Mouse (Mus musculus) liver, adult 2 months (tissue): Measurements from ENCODE around the gene Med26. TPM values are rescaled to one million over a fixed set of nuclear protein-coding genes. Genes with fewer than 3 reads are reported as not detected.

Source experiments
- DNase-seq: peaks from one replicate; pipeline ENCODE4 v3.0.0-alpha.2; 2011; ENCODE audit warnings: low read depth, low spot score; ENCODE audit errors: extremely low read depth
- H3K27ac ChIP-seq: fragments of 200-500 bp; replicated peaks from 2 replicates; pipeline ENCODE4 v1.5.1; 2012; ENCODE audit warnings: low read depth, mild to moderate bottlenecking, control low read depth, inconsistent platforms, low read length; ENCODE audit not compliant: insufficient read depth
- H3K27me3 ChIP-seq: fragments of 200-500 bp; 2 replicates; pipeline ENCODE4 v1.6.1; 2012; ENCODE audit warnings: mild to moderate bottlenecking, moderate library complexity, low read length, inconsistent platforms; ENCODE audit not compliant: control insufficient read depth, insufficient read depth
- H3K36me3 ChIP-seq: fragments of 200-500 bp; 2 replicates; pipeline ENCODE4 v1.6.1; 2012; ENCODE audit warnings: low read length, inconsistent platforms; ENCODE audit not compliant: control insufficient read depth, insufficient read depth
- H3K4me1 ChIP-seq: fragments of 200-500 bp; 2 replicates; pipeline ENCODE4 v1.6.1; 2011; ENCODE audit warnings: low read length; ENCODE audit not compliant: control insufficient read depth, insufficient read depth
- H3K4me3 ChIP-seq: fragments of 200-500 bp; 2 replicates; pipeline ENCODE4 v1.5.1; 2011; ENCODE audit warnings: low read depth, mild to moderate bottlenecking, control low read depth, low read length, moderate library complexity; ENCODE audit not compliant: insufficient read depth
- H3K79me2 ChIP-seq: fragments of 200-500 bp; 2 replicates; pipeline ENCODE4 v1.6.1; 2012; ENCODE audit warnings: inconsistent platforms, mild to moderate bottlenecking, low read length, moderate library complexity; ENCODE audit not compliant: control insufficient read depth, insufficient read depth
- H3K9ac ChIP-seq: fragments of 200-500 bp; 2 replicates; pipeline ENCODE4 v1.6.1; 2012; ENCODE audit warnings: low read depth, mild to moderate bottlenecking, control low read depth, inconsistent platforms, low read length
- CTCF ChIP-seq: fragments of 200-500 bp; IDR thresholded peaks from 2 replicates; pipeline ENCODE4 v1.5.1; 2011; ENCODE audit warnings: low read depth, low read length, control low read depth
- POLR2A ChIP-seq: fragments of 200-500 bp; IDR thresholded peaks from 2 replicates; pipeline ENCODE4 v1.6.1; 2011; ENCODE audit warnings: low read length, control low read depth; ENCODE audit not compliant: insufficient read depth; ENCODE audit errors: extremely low read depth
- WGBS: fragments of 180-500 bp; shearing (Covaris S2); methylation state at CpG from one replicate; pipeline ENCODE4 v1.1.7; 2018; 5-methylcytosine and 5-hydroxymethylcytosine counted together
- polyA plus RNA-seq: library from polyadenylated mRNA; depleted of rRNA; stranded (reverse); fragments of >200 nt; gene quantifications from 2 replicates; pipeline ENCODE4 v1.2.3, GENCODE M21; 2012
- total RNA-seq: library from RNA; depleted of rRNA; stranded (reverse); fragments of >200 nt; gene quantifications from 2 replicates; pipeline ENCODE4 v1.2.3, GENCODE M21; 2014

The Med26 gene
- total and polyA plus RNA-seq, 2 experiments = 1.3 to 6.0 TPM

GRCm38 (mm10) chr8:72572507-72572906, 24.4 kb upstream of the Med26 start:
- WGBS = 25% methylated on average over 10 of the region's 10 CpGs
- H3K36me3 ChIP-seq = peaks cover 12% of the 10 kb centered on the region

GRCm38 (mm10) chr8:72571611-72572473, 23.8 kb upstream of the Med26 start, which contains the start of gene Tmem38a:
Tmem38a (plus strand) TSS chr8:72572055.
- Histone ChIP-seq H3K4me3 (peak within 1 kb of the TSS; percentile 63), H3K4me1 (peaks cover 13% of the 10 kb centered on the region; the same call in 1 of the 2 replicates), H3K79me2 (peaks cover 4% of the 10 kb centered on the region; the same call in 1 of the 2 replicates), H3K27me3 (no peaks in the 10 kb centered on the region), H3K36me3 (peaks cover 18% of the 10 kb centered on the region), H3K9ac (peak within 1 kb of the TSS; percentile 69), H3K27ac (peak within 1 kb of the TSS; percentile 90)
- no peak for TF ChIP-seq CTCF
- 0 out of 2 replicates have a peak, but pooled peaks have one; percentile 21 for TF ChIP-seq POLR2A
- under 1% methylated on average over 45 of the region's 45 CpGs for WGBS
- no peak for DNase-seq

More at GRCm38 (mm10) chr8:72572507-72572906, 24.4 kb upstream of the Med26 start:
- DNase-seq = no peak
- peaks cover 4% of the 10 kb centered on the region; the same call in 1 of the 2 replicates for H3K79me2 ChIP-seq
- peak overlapping the region; percentile 63 for H3K4me3 ChIP-seq
- peaks cover 13% of the 10 kb centered on the region; the same call in 1 of the 2 replicates for H3K4me1 ChIP-seq
- H3K27ac ChIP-seq = no peak overlapping the region
- H3K27me3 ChIP-seq = no peaks in the 10 kb centered on the region
- TF ChIP-seq POLR2A (no peak), CTCF (no peak)
- H3K9ac ChIP-seq = peak overlapping the region; percentile 69; the same call in 1 of the 2 replicates

DNA sequence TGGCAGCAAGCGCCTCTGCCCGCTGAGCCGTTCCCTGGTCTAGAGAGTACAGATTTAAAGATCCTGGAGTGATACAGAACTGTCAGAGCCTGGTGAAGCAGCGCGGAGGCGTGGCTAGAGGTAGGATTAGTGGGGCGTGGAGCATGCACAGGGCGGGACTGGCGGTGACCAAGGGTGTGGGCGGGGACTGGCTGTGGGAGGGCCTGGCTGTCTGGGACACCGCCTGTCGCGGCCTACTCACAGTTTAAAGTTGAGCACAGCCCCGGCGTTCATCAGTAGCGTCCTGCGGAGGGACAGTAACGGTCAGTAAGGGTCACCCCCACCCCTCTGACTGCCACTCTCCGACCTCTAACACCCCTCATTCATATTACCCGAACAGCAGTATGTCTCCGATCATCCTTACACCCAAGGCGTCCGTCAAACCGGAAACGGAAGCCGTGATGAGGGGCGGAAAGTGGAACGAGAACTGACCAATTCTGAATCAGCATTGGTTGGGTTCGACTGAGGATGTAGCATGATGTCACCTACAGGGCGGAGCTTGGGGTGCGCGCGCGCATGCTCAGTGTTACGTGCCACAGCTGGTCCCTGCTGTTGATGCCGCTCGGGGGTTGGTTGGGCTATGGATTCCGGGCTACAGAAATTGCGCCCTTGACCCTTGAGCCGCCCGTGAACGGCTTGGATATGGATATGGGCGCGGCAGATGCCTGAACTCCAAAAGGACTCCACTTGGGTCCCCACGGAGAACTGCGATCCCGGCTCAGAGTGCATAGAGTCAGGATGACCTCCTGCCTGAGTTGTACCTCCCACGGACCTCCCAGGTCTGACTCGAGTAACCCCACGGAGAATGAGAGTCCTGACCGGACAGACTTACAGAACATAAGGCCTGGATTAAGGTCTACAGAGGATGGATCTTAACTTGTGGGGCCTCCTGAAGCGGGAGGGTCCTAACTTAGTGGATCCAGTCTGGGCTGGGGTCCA, 22.9 kb upstream of the Med26 start, which contains the start of gene Smim7:
Gene Smim7 (minus strand): TSS at position 456 of the 978 bp plus-strand sequence.
- peak within 1 kb of the TSS; percentile 80 for H3K9ac ChIP-seq
- under 1% methylated on average over 52 of the region's 52 CpGs for WGBS

DNA sequence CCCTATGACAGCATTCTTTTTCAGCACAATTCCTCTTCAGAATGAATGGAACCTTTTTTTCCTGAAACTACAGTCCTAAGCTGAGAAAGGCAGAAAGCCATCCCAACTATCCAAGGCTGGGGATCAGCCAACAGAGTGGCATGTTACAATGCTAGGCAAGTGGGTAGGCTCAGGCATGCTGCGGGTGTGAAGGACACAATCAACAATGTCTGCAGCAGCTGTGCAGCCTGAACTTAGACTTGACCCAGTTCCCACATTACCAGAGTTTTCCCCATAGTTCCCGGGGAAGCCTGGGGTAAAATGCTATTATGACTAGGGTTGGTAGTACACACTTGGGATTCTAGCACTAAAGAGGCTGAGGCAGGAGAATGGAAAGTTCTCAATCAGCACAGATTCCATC, 17.9 kb upstream of the Med26 start:
- 94% methylated on average over 2 of the region's 2 CpGs for WGBS
- DNase-seq = no peak
- Histone ChIP-seq H3K9ac (no peak overlapping the region), H3K4me1 (peaks cover 6% of the 10 kb centered on the region; the same call in 1 of the 2 replicates), H3K27ac (no peak overlapping the region), H3K36me3 (peaks cover 36% of the 10 kb centered on the region), H3K4me3 (no peak overlapping the region), H3K27me3 (no peaks in the 10 kb centered on the region), H3K79me2 (0 out of 2 replicates have a peak, but pooled peaks cover 4% of the 10 kb centered on the region)
- no peak for TF ChIP-seq POLR2A
- no peak for TF ChIP-seq CTCF

More for the DNA sequence above, 22.9 kb upstream of the Med26 start, which contains the start of gene Smim7:
- Histone ChIP-seq H3K27ac (peak within 1 kb of the TSS; percentile 90), H3K36me3 (peaks cover 26% of the 10 kb centered on the region), H3K4me1 (peaks cover 13% of the 10 kb centered on the region; the same call in 1 of the 2 replicates), H3K4me3 (peak within 1 kb of the TSS; percentile 63), H3K79me2 (peaks cover 4% of the 10 kb centered on the region; the same call in 1 of the 2 replicates), H3K27me3 (no peaks in the 10 kb centered on the region)
- TF ChIP-seq CTCF (no peak), POLR2A (peak; percentile 61)
- DNase-seq = peak; percentile 98

GRCm38 (mm10) chr8:72561111-72561689, 13.1 kb upstream of the Med26 start:
- WGBS = 90% methylated on average over 1 of the region's 1 CpGs
- TF ChIP-seq CTCF = no peak
- TF ChIP-seq POLR2A = no peak
- H3K79me2 ChIP-seq = no peaks in the 10 kb centered on the region
- H3K9ac ChIP-seq = no peak overlapping the region
- H3K36me3 ChIP-seq = peaks cover 12% of the 10 kb centered on the region
- DNase-seq = no peak
- no peaks in the 10 kb centered on the region for H3K4me1 ChIP-seq
- H3K27me3 ChIP-seq = no peaks in the 10 kb centered on the region
- no peak overlapping the region for H3K27ac ChIP-seq
- H3K4me3 ChIP-seq = no peak overlapping the region
